Mouse (Mus musculus): Measurements from ENCODE around the gene Tcerg1l.

Tcerg1l gene

DNA sequence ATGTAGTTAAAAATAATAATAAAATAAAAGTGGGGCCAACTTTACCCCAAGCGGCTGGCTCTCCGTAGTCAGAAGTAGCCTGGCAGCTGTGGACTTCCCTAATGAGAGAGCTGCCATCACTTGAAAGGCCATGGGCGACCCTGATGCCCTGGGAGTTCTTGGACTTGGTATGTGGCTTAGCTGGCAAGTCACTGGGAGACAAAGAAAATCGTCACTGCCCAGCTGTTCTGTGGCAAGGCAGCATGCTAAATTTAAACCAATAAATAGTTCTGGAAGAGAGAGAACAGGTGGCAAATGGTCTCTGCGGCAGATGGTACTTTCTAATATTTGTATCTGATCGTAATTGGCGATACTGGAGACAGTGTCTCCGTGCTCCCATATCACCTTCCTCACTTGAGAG is 40.1 kb downstream of the Tcerg1l start:
- DNase-seq (ENCODE audit: low spot score) = no peak

DNA sequence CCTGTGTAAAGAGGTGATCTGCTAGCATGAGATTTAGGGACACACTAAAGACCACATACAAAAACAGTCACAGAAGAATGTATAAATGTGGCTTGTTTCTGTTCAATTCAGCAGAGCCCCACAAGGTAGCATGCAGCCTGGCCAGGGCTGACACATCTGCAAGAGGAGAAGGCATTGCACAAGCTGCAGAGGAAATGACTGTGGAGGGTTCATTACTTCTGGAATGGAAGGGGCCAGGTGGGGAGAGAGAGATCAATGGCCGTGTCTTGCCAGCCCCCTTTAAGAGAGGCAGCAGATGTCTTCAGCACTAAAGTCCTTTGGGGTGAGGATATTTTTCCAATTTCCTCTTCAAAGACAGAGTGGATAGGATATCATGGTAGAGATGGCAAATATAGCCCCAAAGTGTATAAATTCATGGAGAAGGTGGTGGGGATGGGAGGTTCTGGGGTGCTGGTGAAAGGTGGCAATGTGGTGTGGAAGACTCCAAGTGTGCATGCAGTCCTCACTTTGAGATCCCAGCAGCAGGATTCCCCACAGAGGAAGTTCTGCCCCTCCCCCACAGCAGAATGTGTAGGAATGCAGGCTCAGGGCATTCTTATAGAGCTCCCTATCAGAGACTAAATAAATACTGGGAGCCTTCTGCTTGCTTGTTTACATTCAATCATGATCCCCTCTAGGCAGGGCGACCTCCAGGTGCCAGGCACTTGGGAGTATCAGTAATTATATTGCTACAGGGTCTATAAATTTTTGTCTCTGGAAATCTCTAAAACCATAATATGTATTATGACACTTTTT is 40.7 kb downstream of the Tcerg1l start:
- no peak for DNase-seq (ENCODE audit: low spot score)

DNA sequence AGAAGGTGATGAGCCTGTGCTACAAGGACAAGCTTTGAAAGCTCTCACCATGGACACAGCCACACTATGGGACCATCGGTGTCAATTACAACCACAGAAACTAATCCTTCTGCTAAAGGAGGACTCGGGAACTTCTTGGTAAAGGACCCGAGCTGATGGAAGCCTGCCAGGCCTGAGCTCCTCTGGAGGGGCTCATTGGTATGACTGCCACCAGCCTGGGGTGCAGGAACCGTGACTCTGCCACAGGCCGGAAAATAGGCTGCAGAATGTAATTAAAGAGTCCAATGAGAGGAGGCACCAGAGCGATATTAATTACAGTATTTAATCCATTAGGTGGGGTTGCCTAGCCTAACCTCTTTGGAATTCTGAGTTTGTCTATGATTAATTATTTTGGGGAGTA is 52.1 kb downstream of the Tcerg1l start:
- DNase-seq (ENCODE audit: low spot score) = no peak

DNA sequence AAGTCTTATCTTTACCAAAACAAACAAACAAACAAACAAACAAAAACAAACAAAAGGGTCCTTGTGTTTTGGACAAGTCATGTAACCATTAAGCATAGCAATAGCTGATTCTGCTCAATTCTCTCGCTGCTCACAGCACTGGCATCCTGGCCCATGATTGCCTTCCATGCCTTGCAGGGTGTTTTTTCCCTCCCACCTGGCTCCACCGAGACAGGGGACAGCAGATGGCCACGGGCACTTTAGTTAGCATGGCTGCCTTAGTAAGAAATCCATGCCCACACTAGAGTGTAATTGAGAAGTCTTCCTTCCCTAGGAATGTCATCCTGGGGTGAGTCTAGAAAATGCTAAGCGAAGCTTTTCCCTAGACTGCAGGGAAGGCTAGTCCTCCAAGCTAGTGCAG is 59.1 kb downstream of the Tcerg1l start:
- no peak for DNase-seq (ENCODE audit: low spot score)

DNA sequence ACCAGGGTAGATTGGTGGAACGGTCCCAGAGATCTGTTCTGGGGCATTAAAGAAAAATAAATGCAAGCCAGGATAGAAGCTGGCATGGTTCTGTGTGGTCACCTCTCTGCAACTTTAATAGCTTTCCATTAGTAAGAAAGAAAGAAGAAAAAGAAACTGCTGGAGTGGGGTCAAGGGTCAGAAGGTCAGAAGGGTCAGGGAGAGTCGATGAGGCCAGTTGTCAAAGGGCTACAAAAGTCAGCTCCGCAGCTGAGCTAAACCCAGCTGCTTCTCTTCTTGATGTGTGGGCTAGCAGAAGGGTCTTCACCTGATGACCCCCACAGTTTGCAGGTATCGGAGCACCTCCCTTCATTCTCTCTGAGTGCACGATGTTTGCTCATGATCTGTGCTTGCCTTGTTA is 59.6 kb downstream of the Tcerg1l start:
- no peak for DNase-seq (ENCODE audit: low spot score)

DNA sequence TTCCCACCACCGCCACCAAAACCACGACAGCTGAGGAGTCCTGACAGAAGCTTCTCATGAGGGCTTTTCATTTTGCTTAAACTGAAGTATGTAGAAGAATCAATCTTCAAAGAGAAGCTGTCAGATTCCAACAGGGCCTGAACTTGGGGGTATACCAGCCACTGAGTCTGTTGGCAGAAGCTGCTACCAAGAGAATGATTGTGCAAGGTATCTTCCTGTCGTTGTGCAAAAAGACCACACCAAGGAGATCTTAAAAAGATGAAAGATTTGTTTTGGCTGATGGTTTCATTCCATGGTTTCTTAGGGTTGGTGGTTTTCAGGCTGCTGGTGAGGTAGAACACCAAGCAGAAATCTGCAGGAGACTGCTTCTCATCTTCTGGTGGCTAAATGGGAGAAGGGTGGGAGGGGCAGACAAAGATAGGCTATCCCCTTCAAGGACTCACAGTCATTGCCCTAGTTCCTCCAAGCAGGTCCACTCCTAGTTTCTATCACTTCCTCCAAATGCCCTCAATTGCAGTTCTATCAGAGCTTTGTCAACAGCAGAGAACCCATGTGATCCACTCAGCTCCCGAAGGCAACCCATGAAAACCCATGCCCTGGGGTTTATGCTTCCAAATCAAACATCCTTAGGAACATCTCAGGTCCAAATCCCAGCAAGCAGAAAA is 64.9 kb downstream of the Tcerg1l start:
- no peak for DNase-seq (ENCODE audit: low spot score)

DNA sequence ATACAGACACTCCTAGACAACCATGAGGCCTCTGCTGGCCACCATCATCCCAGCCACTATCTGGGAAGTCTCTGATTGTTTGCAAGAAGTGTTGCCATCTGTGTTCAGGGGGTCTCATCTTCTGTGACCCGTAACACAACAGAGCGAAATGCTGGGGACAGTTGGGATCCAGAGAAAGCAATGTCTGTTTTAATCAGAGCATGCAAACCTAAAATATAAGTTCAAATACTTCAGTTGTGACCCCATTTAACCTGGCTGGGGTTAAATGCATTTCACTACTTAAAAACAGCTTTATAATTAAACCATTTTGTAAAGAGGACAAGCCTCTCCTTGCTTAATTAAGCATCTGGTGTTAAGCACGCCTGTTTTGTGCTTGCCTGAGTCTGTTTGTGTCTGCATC is 66.3 kb downstream of the Tcerg1l start:
- DNase-seq (ENCODE audit: low spot score) = no peak

DNA sequence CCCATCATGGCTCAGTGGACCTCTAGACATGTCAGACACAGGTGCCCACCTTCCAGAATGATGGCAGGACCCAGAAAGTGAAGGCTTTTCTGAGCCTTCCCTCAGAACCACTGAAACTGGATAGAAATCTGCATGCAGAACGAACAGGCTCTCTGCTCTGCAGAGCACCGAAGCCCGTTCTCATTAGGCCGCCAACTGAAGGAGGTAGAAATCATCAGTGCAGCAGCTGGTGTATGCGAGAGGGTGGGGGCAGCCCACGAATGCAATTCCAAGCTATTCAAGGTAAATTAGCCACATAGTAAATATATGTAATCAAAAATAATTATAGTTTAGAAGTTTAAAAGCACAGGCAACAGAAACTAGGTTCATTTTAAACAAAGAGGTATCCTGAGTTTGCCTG is 68.9 kb downstream of the Tcerg1l start:
- DNase-seq (ENCODE audit: low spot score) = no peak

DNA sequence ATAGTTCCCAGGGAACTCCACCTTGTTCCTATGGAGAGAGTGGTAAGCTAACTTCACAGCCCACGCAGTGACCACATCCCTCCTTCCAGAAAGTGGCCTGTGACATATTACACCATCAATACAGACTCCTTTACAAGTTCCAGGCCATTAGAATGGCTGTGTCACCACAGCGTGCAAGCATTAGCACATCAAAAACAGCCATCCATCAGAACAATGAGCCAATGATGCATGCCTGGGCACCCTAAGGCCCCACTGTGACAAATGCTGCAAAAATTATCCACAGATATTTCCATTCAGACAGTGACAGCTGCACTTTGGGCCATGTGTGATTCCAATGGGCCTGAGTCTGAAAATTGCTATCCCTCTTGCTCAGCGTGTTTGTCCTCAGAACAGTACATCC is 70.8 kb downstream of the Tcerg1l start:
- no peak for DNase-seq (ENCODE audit: low spot score)

DNA sequence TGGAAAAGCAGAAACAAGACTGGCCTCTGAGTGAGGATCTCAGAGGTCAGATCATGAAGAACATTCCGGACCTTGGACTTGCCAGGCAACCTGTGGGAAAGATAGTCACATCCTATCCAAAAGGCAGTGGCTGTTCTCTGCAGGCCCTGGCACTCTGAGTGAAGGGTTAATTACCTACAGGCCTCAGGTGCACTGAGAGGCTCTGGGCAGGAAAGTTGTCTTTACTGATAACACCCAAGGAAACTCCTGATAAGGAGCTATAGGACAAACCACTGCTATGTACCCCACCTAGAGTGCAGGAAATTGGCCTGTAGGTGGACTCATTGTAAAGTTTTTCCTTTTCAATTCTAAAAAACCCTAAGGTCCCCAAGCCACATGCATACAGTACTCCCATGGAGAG is 83.8 kb downstream of the Tcerg1l start:
- DNase-seq (ENCODE audit: low spot score) = no peak

DNA sequence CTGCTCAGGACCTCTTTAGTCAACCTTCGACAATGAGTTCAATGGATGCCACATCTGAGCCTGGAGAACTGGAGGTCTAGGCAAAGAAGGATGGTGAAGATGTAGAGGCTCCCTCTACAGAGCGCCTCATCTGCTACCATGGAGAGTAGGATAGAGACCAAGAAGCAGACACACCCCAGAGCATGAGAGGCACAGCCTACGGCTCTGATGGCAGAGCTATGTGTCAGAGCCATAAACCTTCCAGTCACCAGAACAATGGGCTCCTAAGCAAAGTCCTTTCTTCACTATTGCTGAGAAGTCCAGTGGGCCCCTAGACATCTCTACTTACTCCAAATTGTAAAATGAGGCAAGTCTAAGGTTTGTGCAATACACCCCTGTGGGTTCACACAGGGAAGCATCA is 91.4 kb downstream of the Tcerg1l start:
- DNase-seq (ENCODE audit: low spot score) = no peak

DNA sequence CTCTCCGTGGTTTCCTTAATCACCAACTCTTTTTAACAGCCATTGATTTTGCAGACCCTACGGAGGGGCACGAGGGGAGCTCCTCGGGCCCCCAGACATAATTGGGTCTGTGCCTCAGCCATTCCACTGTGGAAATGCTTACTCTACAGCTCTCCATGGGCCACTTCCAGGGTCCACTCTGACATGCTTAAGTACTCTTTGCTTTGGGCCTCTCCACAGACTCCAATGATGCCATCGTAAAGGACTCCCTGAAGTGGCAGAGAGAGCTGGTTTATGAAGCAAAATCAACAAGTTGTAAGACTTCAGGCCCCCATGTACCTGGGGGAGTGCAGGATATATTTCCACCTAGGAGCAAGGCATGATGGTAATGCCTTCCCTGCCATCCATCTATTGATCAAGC is 112.7 kb downstream of the Tcerg1l start:
- DNase-seq (ENCODE audit: low spot score) = no peak

DNA sequence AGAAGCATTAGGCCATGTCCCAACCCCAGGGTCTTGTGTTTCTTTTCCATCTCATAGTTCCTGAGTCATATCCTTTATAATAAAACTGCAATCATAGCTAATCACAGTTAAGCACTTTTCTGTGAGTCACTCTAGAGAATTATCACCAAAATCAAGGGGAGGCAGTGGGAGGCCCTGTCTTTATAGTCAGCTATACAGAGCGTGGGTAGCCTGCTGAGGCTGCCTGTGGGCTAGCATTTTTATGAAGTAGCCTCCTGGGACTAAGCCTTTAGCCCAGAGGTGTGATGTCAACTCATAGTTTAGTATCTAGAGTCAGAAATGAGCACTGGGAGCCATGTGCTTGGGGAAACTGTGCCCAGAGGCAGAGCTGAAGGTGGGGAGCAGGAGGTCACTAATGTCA is 122.3 kb downstream of the Tcerg1l start:
- no peak for DNase-seq (ENCODE audit: low spot score)

DNA sequence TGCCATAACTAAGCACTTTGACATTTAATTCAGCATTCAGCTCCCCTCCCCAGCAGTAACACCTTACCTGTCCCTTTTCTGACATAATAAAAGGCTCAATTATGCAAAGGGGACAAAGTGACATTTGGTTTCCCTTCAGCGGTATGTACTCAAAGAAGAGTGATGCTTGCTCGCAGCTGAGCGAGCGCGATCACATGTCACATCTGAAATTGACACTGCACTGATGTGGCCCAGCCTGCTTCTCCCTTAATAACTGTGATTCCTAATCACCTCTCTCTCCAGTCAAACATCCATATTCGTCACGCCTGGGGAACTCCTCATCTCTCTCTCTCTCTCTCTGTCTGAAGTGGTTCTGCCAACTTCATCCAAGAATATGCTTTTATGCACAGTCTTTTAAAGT is 126.2 kb downstream of the Tcerg1l start:
- no peak for DNase-seq (ENCODE audit: low spot score)

DNA sequence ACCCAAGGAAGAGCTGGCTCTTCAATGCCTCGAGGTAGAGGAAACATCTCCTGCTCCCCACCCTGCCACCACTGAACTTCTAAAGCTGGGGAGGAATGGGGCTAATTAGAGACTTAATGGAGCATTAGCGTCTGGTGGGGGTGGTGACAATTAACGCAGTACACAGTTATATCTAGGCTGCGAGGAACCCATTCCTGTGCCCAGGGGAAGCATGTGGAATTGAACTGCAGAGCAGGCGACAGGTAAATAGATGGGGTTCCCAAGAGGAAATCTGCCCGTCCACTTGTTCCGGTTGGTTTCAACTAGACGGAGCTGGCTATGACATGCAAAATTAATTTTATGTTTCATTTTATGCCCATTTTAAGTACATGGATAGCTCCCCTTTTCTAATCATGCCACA is 128.1 kb downstream of the Tcerg1l start:
- no peak for DNase-seq (ENCODE audit: low spot score)

DNA sequence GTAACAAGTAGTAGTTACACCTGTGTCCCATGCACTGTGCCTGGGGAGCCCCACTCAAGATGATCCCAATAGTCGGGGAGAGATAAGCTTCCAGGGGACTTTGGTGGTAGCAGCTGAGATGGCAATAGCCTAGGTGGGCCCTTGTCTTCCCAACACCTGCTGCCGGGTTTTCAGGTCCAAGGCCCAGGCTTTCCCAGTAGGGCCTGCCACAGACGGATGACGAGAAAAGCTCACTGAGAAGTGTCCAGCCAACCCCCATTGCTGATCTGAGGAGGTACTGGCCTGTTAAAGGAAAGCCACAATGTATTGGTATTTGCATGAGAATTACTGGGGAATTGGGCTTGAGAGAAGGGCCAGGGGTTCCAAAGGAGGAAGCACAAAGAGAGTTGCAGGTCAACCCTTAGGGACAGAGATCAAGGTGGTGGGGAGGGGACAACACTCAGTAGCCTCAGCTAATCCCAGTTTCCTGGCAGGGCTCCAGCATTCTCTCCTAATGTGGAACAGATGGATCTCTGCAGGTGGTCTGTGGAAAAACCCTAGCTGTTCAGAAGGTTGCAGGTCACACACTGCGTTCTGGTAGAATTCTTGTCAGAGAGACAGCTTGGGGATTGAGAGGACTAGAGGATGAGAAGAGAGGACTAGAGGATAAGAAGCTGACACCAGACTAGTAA is 129.4 kb downstream of the Tcerg1l start:
- DNase-seq (ENCODE audit: low spot score) = no peak

DNA sequence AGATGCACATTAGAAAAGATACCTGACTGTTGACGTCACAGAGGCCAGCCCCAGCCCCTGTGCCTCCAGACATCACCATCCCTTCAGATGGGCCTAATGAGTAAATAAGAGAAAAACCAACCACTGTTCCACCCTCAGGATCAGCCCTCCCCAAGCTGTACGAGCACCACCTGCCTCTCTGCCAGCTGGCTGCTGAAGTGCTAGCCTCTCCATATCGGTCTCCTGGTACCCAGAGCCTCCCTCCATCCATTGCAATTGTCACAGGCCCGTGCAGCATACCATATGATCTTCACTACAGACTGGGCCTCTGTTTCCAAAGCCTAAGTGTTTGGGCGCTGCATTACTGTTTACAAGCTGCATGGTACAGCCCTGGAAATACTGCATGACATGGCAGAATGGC is 148.9 kb downstream of the Tcerg1l start:
- DNase-seq (ENCODE audit: low spot score) = no peak

DNA sequence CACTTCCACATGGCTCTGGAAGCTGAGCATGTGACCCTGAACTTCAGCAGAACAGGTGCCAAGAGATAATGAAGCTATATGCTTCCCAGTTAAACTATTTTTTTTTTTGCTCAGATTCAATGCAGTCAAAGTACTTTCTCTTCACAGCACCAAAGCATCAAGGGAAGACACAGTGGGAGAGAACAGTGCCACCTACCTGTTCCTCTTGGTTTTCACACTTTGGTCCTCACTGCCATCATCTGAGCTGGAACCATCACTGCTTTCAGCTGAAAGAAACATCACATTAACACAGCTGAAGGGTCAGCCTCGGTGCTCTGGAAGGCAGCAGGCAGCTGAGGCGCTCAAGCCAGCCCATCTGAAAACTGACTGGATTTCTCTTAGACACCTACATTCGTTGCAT is 149.4 kb downstream of the Tcerg1l start:
- DNase-seq (ENCODE audit: low spot score) = no peak

DNA sequence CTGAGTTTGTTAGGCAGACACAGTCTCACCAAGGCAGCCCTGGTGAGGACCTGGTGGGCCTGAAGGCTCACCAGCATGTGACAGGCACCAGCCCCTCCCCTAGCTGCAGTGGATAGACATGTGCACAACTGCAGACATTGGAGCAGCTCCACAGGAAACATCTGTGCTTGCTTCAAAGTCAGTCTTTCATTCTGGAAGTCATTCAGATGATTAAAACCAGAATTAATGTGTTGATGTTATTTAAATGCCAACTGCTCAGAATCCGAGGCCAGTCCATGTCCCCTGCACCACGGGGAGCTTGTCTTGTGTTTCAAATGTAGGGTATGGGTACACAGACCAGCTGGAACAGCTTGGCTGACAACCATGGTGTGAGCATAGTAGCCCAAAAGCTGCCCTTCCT is 150.8 kb downstream of the Tcerg1l start:
- DNase-seq (ENCODE audit: low spot score) = no peak

DNA sequence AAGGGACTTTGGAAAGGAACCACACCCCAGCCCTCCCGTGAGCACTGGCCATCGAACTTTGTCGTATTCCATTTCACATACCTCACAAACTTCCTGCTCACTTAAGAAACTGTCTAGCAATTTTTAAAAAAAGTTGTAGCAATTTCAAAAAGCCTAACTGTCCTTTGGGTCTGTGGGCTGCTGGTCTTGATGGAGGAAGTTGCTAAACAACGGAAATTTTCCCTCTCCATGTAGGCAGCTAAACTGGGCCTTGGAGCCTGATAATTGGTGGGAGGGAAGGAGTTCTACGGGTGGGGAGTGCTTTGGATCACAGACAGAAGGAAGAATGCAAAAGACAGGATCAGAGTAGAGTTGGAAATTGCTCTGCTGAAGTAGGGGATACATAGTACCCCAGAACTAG is 155.3 kb downstream of the Tcerg1l start:
- no peak for DNase-seq (ENCODE audit: low spot score)

DNA sequence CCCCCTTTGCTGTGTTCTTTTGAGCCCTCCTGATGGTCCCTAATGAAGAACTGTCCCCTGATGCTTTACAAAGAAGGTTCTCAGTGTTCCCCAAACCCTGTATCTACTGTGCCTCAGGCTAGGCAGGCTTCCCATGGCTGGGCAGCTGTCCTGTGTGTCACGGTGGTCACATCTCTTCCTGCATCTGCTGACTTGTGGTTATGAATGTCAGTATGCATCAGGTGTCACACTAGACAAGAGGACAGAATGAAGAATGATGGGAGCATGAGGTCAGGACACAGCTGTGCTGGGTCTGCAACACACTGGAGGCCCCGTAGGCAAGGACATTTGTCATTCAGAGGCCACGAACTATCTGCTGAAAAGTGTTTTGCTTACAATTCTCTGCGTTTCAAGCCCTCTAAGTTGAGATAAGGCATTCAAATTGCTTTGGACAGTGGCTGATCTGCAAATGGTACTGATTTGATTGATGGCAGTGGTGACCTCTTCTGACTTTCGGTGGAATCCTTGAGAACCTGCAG is 159.8 kb downstream of the Tcerg1l start:
- no peak for DNase-seq (ENCODE audit: low spot score)

DNA sequence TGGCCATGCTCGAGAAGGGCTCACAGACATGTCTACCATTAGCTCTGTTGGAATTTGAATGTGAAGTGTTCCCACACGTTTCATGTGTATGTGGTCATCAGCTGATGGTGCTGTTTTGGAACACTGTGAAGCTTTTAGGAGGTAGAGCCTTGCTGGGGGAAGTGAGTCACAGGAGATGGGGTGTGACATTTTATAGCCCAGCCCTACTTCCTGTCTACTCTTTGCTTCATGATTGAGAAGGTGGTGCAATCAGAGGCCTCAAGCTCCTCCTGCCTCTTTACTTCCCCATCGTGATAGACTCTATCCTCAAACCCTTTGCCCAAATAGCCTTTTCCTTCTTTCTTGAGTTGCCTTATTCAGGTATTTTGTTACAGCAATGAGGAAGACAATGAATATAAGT is 173.3 kb downstream of the Tcerg1l start:
- DNase-seq (ENCODE audit: low spot score) = no peak

DNA sequence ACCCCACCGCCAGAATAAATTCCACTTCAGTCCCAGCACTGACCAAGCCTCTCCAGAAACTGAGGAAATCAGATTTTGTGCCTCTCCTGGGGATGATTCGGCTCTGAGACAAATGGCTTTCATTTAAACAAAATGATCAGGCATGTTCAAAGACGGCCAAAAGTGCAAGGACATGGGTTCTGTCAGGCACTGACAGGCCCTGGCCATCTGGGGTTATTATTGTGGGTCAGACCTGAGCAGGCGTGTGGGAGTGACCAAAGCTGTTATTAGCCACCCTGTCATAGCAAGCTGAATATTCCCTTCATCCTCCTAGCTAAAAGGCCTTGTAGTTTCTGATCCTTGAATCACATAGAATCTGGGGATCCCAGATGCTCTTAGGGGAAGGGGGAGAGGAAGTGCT is 174.6 kb downstream of the Tcerg1l start:
- DNase-seq (ENCODE audit: low spot score) = no peak

Data from testis, postnatal 14 days (tissue).